ENCODE assay signal across 17 mouse cellular contexts in the genomic region with DNA sequence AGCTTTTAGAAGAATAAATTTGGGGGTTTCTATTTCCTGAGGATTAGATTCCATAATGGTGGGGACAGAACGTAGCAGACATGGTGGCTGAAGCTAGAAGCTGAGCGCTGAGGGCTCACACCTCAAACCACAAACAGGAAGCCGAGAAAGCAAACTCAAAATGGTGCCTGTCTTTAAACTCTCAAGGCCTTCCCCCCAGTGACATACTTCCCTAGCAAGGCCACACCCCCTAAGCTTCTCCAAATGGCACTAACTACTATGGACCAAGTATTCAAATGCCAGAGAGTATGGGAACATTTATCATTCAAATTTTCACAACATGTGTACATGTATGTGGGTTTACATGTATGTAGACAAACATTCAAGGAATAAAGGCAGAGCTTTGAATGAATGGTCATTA. TPM values are rescaled to one million over a fixed set of nuclear protein-coding genes. Genes with fewer than 3 reads are reported as not detected.
DNase-seq lines count a peak whose midpoint lies in the region; ATAC-seq and TF ChIP-seq lines count a peak whose summit lies in the region.
"Had no signal": no experiment of that assay in that cellular context is flagged by ENCODE, and none has a peak within 500 bp of the region (broad histone marks: within the 10 kb centered on the region; RNA-seq: fewer than 3 reads in every experiment).

No protein-coding gene starts in this region.

- no peak for TF ChIP-seq CTCF in gastrocnemius, adult 2 months (IDR thresholded peaks at IDR 0.05)

- peaks cover 98% of the 10 kb centered on the region for H3K4me1 ChIP-seq in liver, embryonic 15.5 days (replicated peaks)
- peaks cover 35% of the 10 kb centered on the region for H3K4me1 ChIP-seq in midbrain, embryonic 10.5 days

- intact Hi-C loops in gastrocnemius, adult 2 months (cut with DNase I), result loop anchor here (10.0 kb wide), 1 partner anchor 225 kb away; a partner anchor contains a TSS
- intact Hi-C loops in gastrocnemius, postnatal 14 days (cut with DNase I; ENCODE audit: low total_unique reads), result loop anchor here (5.0 kb wide), 1 partner anchor 73 kb away; no protein-coding TSS in a partner anchor

- peak overlapping the region; percentile 33; the same call in 1 of the 2 replicates for H3K4me2 ChIP-seq in liver, embryonic 15.5 days
- H3K4me2 ChIP-seq: embryonic facial prominence, embryonic 15.5 days; stomach, embryonic 15.5 days had no signal

- H3K4me3 ChIP-seq in gastrocnemius, adult 2 months, result no peak overlapping the region
- no peak overlapping the region for H3K4me3 ChIP-seq in liver, embryonic 15.5 days (replicated peaks)
- H3K4me3 ChIP-seq in midbrain, embryonic 10.5 days, result no peak overlapping the region
- H3K4me3 ChIP-seq: embryonic facial prominence, embryonic 15.5 days; stomach, embryonic 15.5 days had no signal

- WGBS in liver, embryonic 15.5 days (ENCODE audit: insufficient replicate concordance), result 14% methylated on average over 3 of the region's 3 CpGs
- WGBS in midbrain, embryonic 10.5 days, result 88% methylated on average over 3 of the region's 3 CpGs

- no peak overlapping the region for H3K9ac ChIP-seq in liver, embryonic 15.5 days
- H3K9ac ChIP-seq: embryonic facial prominence, embryonic 15.5 days; stomach, embryonic 15.5 days had no signal

- no peaks in the 10 kb centered on the region for H3K27me3 ChIP-seq in liver, embryonic 15.5 days
- H3K27me3 ChIP-seq in midbrain, embryonic 10.5 days (ENCODE audit: low read depth, poor library complexity, severe bottlenecking), result no peaks in the 10 kb centered on the region
- H3K27me3 ChIP-seq: embryonic facial prominence, embryonic 15.5 days; stomach, embryonic 15.5 days had no signal

- H3K9me3 ChIP-seq in liver, embryonic 15.5 days (replicated peaks), result no peaks in the 10 kb centered on the region
- no peaks in the 10 kb centered on the region for H3K9me3 ChIP-seq in midbrain, embryonic 10.5 days (replicated peaks)
- H3K9me3 ChIP-seq: embryonic facial prominence, embryonic 15.5 days; stomach, embryonic 15.5 days had no signal

- H3K36me3 ChIP-seq in liver, embryonic 15.5 days (replicated peaks), result no peaks in the 10 kb centered on the region
- H3K36me3 ChIP-seq in midbrain, embryonic 10.5 days, result peaks cover 3% of the 10 kb centered on the region; the same call in 1 of the 2 replicates
- H3K36me3 ChIP-seq: embryonic facial prominence, embryonic 15.5 days; stomach, embryonic 15.5 days had no signal

- H3K27ac ChIP-seq in gastrocnemius, adult 2 months, result peak overlapping the region; percentile 81
- peak overlapping the region; percentile 69 for H3K27ac ChIP-seq in liver, embryonic 15.5 days (replicated peaks)
- H3K27ac ChIP-seq in midbrain, embryonic 10.5 days (replicated peaks), result no peak overlapping the region
- H3K27ac ChIP-seq: embryonic facial prominence, embryonic 15.5 days; stomach, embryonic 15.5 days had no signal

- DNase-seq in gastrocnemius, adult 2 months, result no peak
- no peak for DNase-seq in gastrocnemius, postnatal 14 days
- DNase-seq in spleen, postnatal 36 days (ENCODE audit: low spot score in 2 of 2), result peak; percentile 69 to 78
- DNase-seq in spleen, adult 12 weeks (ENCODE audit: low spot score), result no peak
- DNase-seq in thymus, postnatal 4 days, result peak; percentile 45
- DNase-seq in midbrain, embryonic 10.5 days (ENCODE audit: low spot score), result no peak
- no peak for DNase-seq in MN1 (ENCODE audit: low spot score)
- DNase-seq: lung, postnatal 4 days; right cerebral cortex, adult 18-20 months had no signal

- no peak for ATAC-seq in liver, embryonic 15.5 days (ENCODE audit: insufficient read depth)
- ATAC-seq: intestine, embryonic 16.5 days had no signal

RNA-seq across cellular contexts. Expression of a gene that starts 8.6 kb away (rescaled TPM):
- 10 to 100 TPM; 56.6 to 59.6 TPM for total RNA-seq in gastrocnemius, adult 2 months (2021)
- 10 to 100 TPM; 42.5 to 65.2 TPM for total RNA-seq in gastrocnemius, postnatal 14 days (2021)
- 15.3 and 15.6 TPM in 2 replicates for polyA plus RNA-seq in liver, embryonic 15.5 days (2015; fragmentation: Nextera tagmentation; extraction: Ambion mirVana)
- polyA plus RNA-seq in midbrain, embryonic 10.5 days (2016; fragmentation: Nextera tagmentation; extraction: Ambion mirVana), result 29.6 and 34.1 TPM in 2 replicates

RNA-seq across cellular contexts. Expression of a gene that starts 13.5 kb away (rescaled TPM):
- total RNA-seq in gastrocnemius, adult 2 months (2021), result under 1 TPM in 1 of 2 experiments, not detected in 1; 0.22 TPM
- not detected for total RNA-seq in gastrocnemius, postnatal 14 days (2021)
- polyA plus RNA-seq in liver, embryonic 15.5 days (2015; fragmentation: Nextera tagmentation; extraction: Ambion mirVana), result not detected in 2 replicates
- not detected in 2 replicates for polyA plus RNA-seq in midbrain, embryonic 10.5 days (2016; fragmentation: Nextera tagmentation; extraction: Ambion mirVana)
- polyA plus RNA-seq: brain, embryonic 14.5 days; heart, embryonic 14.5 days; intestine, embryonic 16.5 days; limb, embryonic 11.5 days; neural tube, embryonic 11.5 days had no signal

Comparison
In these comparisons a context has a peak if more than half of its experiments do, and no peak if none do; other contexts are left out.
1. DNase-seq: peak in spleen, postnatal 36 days (2 of 2) and thymus, postnatal 4 days (single experiment); none in gastrocnemius, adult 2 months (single experiment), gastrocnemius, postnatal 14 days (single experiment), spleen, adult 12 weeks (single experiment), midbrain, embryonic 10.5 days (single experiment) and MN1 (single experiment).